ENCODE assay signal across 18 mouse cellular contexts in the genomic region with DNA sequence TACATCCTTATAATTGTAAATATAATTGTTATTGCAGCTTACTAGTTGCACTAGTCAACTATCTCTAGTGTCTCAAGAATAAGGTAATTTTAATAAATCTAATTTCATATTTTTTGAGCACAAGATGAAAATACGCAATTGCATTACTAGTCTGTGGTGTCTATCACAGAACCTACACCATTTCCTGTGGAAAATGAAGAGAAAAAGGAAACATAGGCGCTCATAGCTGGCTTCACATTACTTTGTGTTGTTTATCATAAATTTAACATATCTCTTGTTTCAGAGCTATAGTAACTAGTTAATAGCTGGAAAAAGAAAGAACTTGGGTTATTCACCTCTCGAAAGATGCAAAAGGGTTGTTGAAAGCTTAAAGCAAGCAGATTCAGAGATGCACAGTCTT.
"Had no signal": no experiment of that assay in that cellular context is flagged by ENCODE, and none has a peak within 500 bp of the region (broad histone marks: within the 10 kb centered on the region; RNA-seq: fewer than 3 reads in every experiment).

No protein-coding gene starts in this region.

- H3K4me3 ChIP-seq: midbrain, embryonic 12.5 days; myocyte; neural tube, embryonic 13.5 days; neural tube, embryonic 15.5 days had no signal

- H3K36me3 ChIP-seq: midbrain, embryonic 12.5 days had no signal

- H3K9me3 ChIP-seq: neural tube, embryonic 13.5 days; neural tube, embryonic 15.5 days had no signal

- H3K27ac ChIP-seq: midbrain, embryonic 12.5 days; neural tube, embryonic 13.5 days; neural tube, embryonic 15.5 days had no signal

- H3K27me3 ChIP-seq: midbrain, embryonic 12.5 days; neural tube, embryonic 13.5 days; neural tube, embryonic 15.5 days had no signal

- H3K4me1 ChIP-seq: midbrain, embryonic 12.5 days; neural tube, embryonic 13.5 days; neural tube, embryonic 15.5 days had no signal

- H3K4me2 ChIP-seq: lung, embryonic 14.5 days; midbrain, embryonic 12.5 days; neural tube, embryonic 13.5 days; neural tube, embryonic 15.5 days had no signal

- DNase-seq: lung, adult 18-20 months; lung, embryonic 14.5 days; lung, postnatal 10 days; lung, postnatal 4 days; midbrain, embryonic 14.5 days; retina, postnatal 1 day; right cerebral cortex, adult 18-20 months; right cerebral cortex, postnatal 25 days; right cerebral cortex, postnatal 4 days; spleen, adult 18-20 months; thymus, adult 18-20 months; thymus, postnatal 14 days; thymus, postnatal 36 days had no signal

- ATAC-seq: midbrain, embryonic 16.5 days had no signal

- H3K9ac ChIP-seq: lung, embryonic 14.5 days; midbrain, embryonic 12.5 days; neural tube, embryonic 13.5 days; neural tube, embryonic 15.5 days had no signal
